Mouse (Mus musculus): ENCODE measurements at regions not wholly inside any gene's neighbourhood (a gene's known extent, or its start where the extent isn't known, plus 50 kb on each side); places are given as distances from the start of the nearest gene placed in this dataset.
A peak's percentile ranks its signal among the peaks of the same experiment; 100 is the strongest.

- no peak for DNase-seq (ENCODE audit: low spot score in 2 of 2)
These were observed 1380.4 kb upstream of the Cdh8 start for GRCm38 (mm10) chr8:100796628-100797027.

- peak; percentile 8 to 61 for DNase-seq (ENCODE audit: low spot score in 2 of 2)
These were observed 1377.7 kb upstream of the Cdh8 start for GRCm38 (mm10) chr8:100793951-100794350.

- no peak for DNase-seq (ENCODE audit: low spot score in 2 of 2)
These were observed 1374.4 kb upstream of the Cdh8 start for GRCm38 (mm10) chr8:100790592-100791141.

GRCm38 (mm10) chr8:100788132-100788531, 1371.9 kb upstream of the Cdh8 start:
- no peak for DNase-seq (ENCODE audit: low spot score in 2 of 2)

- DNase-seq (ENCODE audit: low spot score in 2 of 2), result peak; percentile 47 to 81
These were observed 1356.6 kb upstream of the Cdh8 start for GRCm38 (mm10) chr8:100772742-100773370.

- DNase-seq (ENCODE audit: low spot score in 2 of 2), result no peak
These were observed 1353.3 kb upstream of the Cdh8 start for GRCm38 (mm10) chr8:100769617-100770016.

GRCm38 (mm10) chr8:100733927-100734326, 1317.7 kb upstream of the Cdh8 start:
- no peak for DNase-seq (ENCODE audit: low spot score in 2 of 2)

- DNase-seq (ENCODE audit: low spot score in 2 of 2), result no peak
These were observed 1286.1 kb upstream of the Cdh8 start for GRCm38 (mm10) chr8:100702365-100702764.

GRCm38 (mm10) chr8:100695043-100695442, 1278.8 kb upstream of the Cdh8 start:
- DNase-seq (ENCODE audit: low spot score in 2 of 2), result no peak

- no peak for DNase-seq (ENCODE audit: low spot score in 2 of 2)
These were observed 1262.3 kb upstream of the Cdh8 start for GRCm38 (mm10) chr8:100678580-100678979.

All from layer of hippocampus, adult 18-20 months (tissue).